In genomic region chr2:30711853-30712498, GRCm38 (mm10) we compare ENCODE assay signal across 9 mouse cellular contexts.
DNase-seq lines count a peak whose midpoint lies in the region; ATAC-seq and TF ChIP-seq lines count a peak whose summit lies in the region.
"Had no signal": no experiment of that assay in that cellular context is flagged by ENCODE, and none has a peak within 500 bp of the region (broad histone marks: within the 10 kb centered on the region; RNA-seq: fewer than 3 reads in every experiment).

No protein-coding gene starts in this region.

- peak overlapping the region; percentile 20 to 56 (median 49) for H3K4me3 ChIP-seq in CH12.LX (replicated peaks in 1 of 3; ENCODE audit: low read depth in 2 of 3, low read length in 2 of 3, poor library complexity in 1 of 3)
- peak overlapping the region; percentile 58 for H3K4me3 ChIP-seq in brown adipose tissue, adult 24 weeks (ENCODE audit: insufficient read depth, low read depth, low read length)
- peak overlapping the region; percentile 31 for H3K4me3 ChIP-seq in forebrain, embryonic 14.5 days (ENCODE audit: low read depth, low read length)
- peak overlapping the region; percentile 55 for H3K4me3 ChIP-seq in lung, embryonic 16.5 days (ENCODE audit: low read length)
- H3K4me3 ChIP-seq: erythroblast, embryonic 14.5 days had no signal

- H3K36me3 ChIP-seq in CH12.LX (replicated peaks in 1 of 2; ENCODE audit: control insufficient read depth in 1 of 2, insufficient read depth in 1 of 2, low read length in 1 of 2): no peaks in the 10 kb centered on the region
- H3K36me3 ChIP-seq in forebrain, embryonic 14.5 days (ENCODE audit: control insufficient read depth, insufficient read depth, low read length): no peaks in the 10 kb centered on the region
- no peaks in the 10 kb centered on the region for H3K36me3 ChIP-seq in lung, embryonic 16.5 days (ENCODE audit: control insufficient read depth, insufficient read depth, low read length)

- ATAC-seq in forebrain, embryonic 14.5 days: peak; percentile 81
- peak; percentile 27 for ATAC-seq in lung, embryonic 16.5 days (ENCODE audit: low read depth)

- dilution Hi-C loops in CH12.LX (cut with MboI; ENCODE audit: extremely low pct_ligation_motif_present, extremely low pct_unique_long_range_greater_than_20kb, low sequenced_read_pairs): no loop called here

- peak overlapping the region; percentile 37 for H3K27ac ChIP-seq in CH12.LX (ENCODE audit: insufficient read depth, low read depth)
- peak overlapping the region; percentile 87 for H3K27ac ChIP-seq in brown adipose tissue, adult 24 weeks (replicated peaks; ENCODE audit: low read depth, low read length)
- peak overlapping the region; percentile 97 for H3K27ac ChIP-seq in forebrain, embryonic 14.5 days (ENCODE audit: low read depth, low read length)
- peak overlapping the region; percentile 91 for H3K27ac ChIP-seq in lung, embryonic 16.5 days (ENCODE audit: low read length)

- TF ChIP-seq CTCF in CH12.LX (conservative IDR thresholded peaks at IDR 0.05 in 1 of 2, IDR thresholded peaks at IDR 0.05 in 1 of 2; ENCODE audit: low read depth in 2 of 2, low read length in 2 of 2): no peak

- peak overlapping the region; percentile 58 for H3K4me2 ChIP-seq in CH12.LX (ENCODE audit: insufficient read depth, low read depth, poor library complexity, severe bottlenecking)
- H3K4me2 ChIP-seq in forebrain, embryonic 14.5 days (ENCODE audit: low read length): peak overlapping the region; percentile 74
- H3K4me2 ChIP-seq in lung, embryonic 16.5 days (ENCODE audit: low read depth, low read length): peak overlapping the region; percentile 86

- no peaks in the 10 kb centered on the region for H3K9me3 ChIP-seq in CH12.LX (replicated peaks; ENCODE audit: low read length)
- no peaks in the 10 kb centered on the region for H3K9me3 ChIP-seq in forebrain, embryonic 14.5 days (replicated peaks; ENCODE audit: control insufficient read depth, low read length)
- H3K9me3 ChIP-seq in lung, embryonic 16.5 days (ENCODE audit: control insufficient read depth, low read length): no peaks in the 10 kb centered on the region

- H3K27me3 ChIP-seq in CH12.LX (replicated peaks): peaks cover 43% of the 10 kb centered on the region
- no peaks in the 10 kb centered on the region for H3K27me3 ChIP-seq in forebrain, embryonic 14.5 days (replicated peaks; ENCODE audit: control insufficient read depth, insufficient read depth, low read length)
- H3K27me3 ChIP-seq in lung, embryonic 16.5 days (ENCODE audit: control insufficient read depth, insufficient read depth, low read depth, low read length): no peaks in the 10 kb centered on the region

- H3K4me1 ChIP-seq in CH12.LX (ENCODE audit: control insufficient read depth in 1 of 2, insufficient read depth in 2 of 2): peaks cover 15 to 32% of the 10 kb centered on the region in 2 experiments
- H3K4me1 ChIP-seq in brown adipose tissue, adult 24 weeks (ENCODE audit: control insufficient read depth, insufficient read depth, insufficient read length, low read length): peaks cover 29% of the 10 kb centered on the region
- peaks cover 64% of the 10 kb centered on the region for H3K4me1 ChIP-seq in forebrain, embryonic 14.5 days (ENCODE audit: control insufficient read depth, insufficient read depth, low read length)
- peaks cover 56% of the 10 kb centered on the region for H3K4me1 ChIP-seq in lung, embryonic 16.5 days (replicated peaks; ENCODE audit: control insufficient read depth, insufficient read depth, low read length)

- in situ Hi-C loops in CH12.LX (cut with MboI; ENCODE audit: low pct_ligation_motif_present, low pct_unique_long_range_greater_than_20kb, low sequenced_read_pairs): loop anchor here (10.0 kb wide), 1 partner anchor 247 kb away; no protein-coding TSS in a partner anchor

- peak; percentile 80 for TF ChIP-seq EP300 in CH12.LX (IDR thresholded peaks at IDR 0.05; ENCODE audit: low read length)

- H3K79me2 ChIP-seq in CH12.LX (replicated peaks; ENCODE audit: control insufficient read depth, extremely low read depth, insufficient read depth, poor library complexity, severe bottlenecking): no peaks in the 10 kb centered on the region

- no peak for TF ChIP-seq POLR2A in CH12.LX (IDR thresholded peaks at IDR 0.05; ENCODE audit: low read depth, low read length)

- WGBS in forebrain, embryonic 14.5 days: 1% methylated on average over 59 of the region's 63 CpGs
- WGBS in lung, embryonic 16.5 days: under 1% methylated on average over 60 of the region's 63 CpGs

- intact Hi-C loops in heart, postnatal 25 days (cut with DNase I): no loop called here

- DNase-seq in CH12.LX (ENCODE audit: extremely low read depth): peak; percentile 88
- DNase-seq in forebrain, embryonic 14.5 days (ENCODE audit: low spot score): peak; percentile 92
- peak; percentile 96 for DNase-seq in heart, postnatal 25 days (ENCODE audit: low spot score)
- DNase-seq in layer of hippocampus, adult 18-20 months (ENCODE audit: low spot score in 2 of 2): peak; percentile 79 to 88
- DNase-seq in ovary, postnatal 36 days (ENCODE audit: low spot score): peak; percentile 91
- peak; percentile 74 for DNase-seq in thymus, postnatal 4 days

- H3K9ac ChIP-seq in CH12.LX (ENCODE audit: insufficient read depth, low read depth): peak overlapping the region; percentile 45
- H3K9ac ChIP-seq in forebrain, embryonic 14.5 days (ENCODE audit: low read length): peak overlapping the region; percentile 78
- H3K9ac ChIP-seq in lung, embryonic 16.5 days (ENCODE audit: low read length): peak overlapping the region; percentile 79

- no peak; the same call in none of the 2 replicates for TF ChIP-seq RAD21 in CH12.LX (IDR thresholded peaks at IDR 0.05; ENCODE audit: low read depth, low read length)

TF ChIP-seq in CH12.LX, 34 proteins besides CTCF, POLR2A, EP300 and RAD21:
- TF ChIP-seq IRF4 (IDR thresholded peaks at IDR 0.05; ENCODE audit: low read depth, low read length): peak; percentile 78
- TF ChIP-seq ELF1 (IDR thresholded peaks at IDR 0.05; ENCODE audit: low read depth, low read length): peak; percentile 59; the same call in 1 of the 2 replicates
- peak; percentile 94; the same call in 1 of the 2 replicates for TF ChIP-seq UBTF (IDR thresholded peaks at IDR 0.05; ENCODE audit: low read depth, low read length)
- TF ChIP-seq MYC (IDR thresholded peaks at IDR 0.05; ENCODE audit: low read depth, low read length): peak; percentile 54; the same call in 1 of the 2 replicates
- TF ChIP-seq KAT2A (IDR thresholded peaks at IDR 0.05; ENCODE audit: insufficient replicate concordance, low read length): 0 out of 2 replicates have a peak, but pooled peaks have one; percentile 56
- no peak for TF ChIP-seq ZNF384 (IDR thresholded peaks at IDR 0.05; ENCODE audit: low read depth, low read length)
- TF ChIP-seq TCF12 (IDR thresholded peaks at IDR 0.05; ENCODE audit: low read depth, low read length): peak; percentile 98
- TF ChIP-seq PAX5 (IDR thresholded peaks at IDR 0.05; ENCODE audit: low read length): no peak
- TF ChIP-seq E2F4 (IDR thresholded peaks at IDR 0.05; ENCODE audit: insufficient replicate concordance, low read depth, low read length): 0 out of 2 replicates have a peak, but pooled peaks have one; percentile 21
- TF ChIP-seq MAFK (IDR thresholded peaks at IDR 0.05; ENCODE audit: insufficient replicate concordance, low read length): 0 out of 2 replicates have a peak, but pooled peaks have one; percentile 18
- TF ChIP-seq ETS1 (conservative IDR thresholded peaks at IDR 0.05; ENCODE audit: low read depth, low read length): peak; percentile 97
- peak; percentile 57; the same call in 1 of the 2 replicates for TF ChIP-seq ZMIZ1 (IDR thresholded peaks at IDR 0.05; ENCODE audit: low read depth, low read length)
- no peak for TF ChIP-seq CHD1 (IDR thresholded peaks at IDR 0.05; ENCODE audit: low read depth, low read length)
- peak; percentile 46; the same call in 1 of the 2 replicates for TF ChIP-seq MAX (IDR thresholded peaks at IDR 0.05; ENCODE audit: low read length)
- peak; percentile 47; the same call in 1 of the 2 replicates for TF ChIP-seq HCFC1 (IDR thresholded peaks at IDR 0.05; ENCODE audit: low read depth, low read length)
- peak; percentile 38; the same call in 1 of the 2 replicates for TF ChIP-seq NRF1 (IDR thresholded peaks at IDR 0.05; ENCODE audit: low read depth, low read length)
- TF ChIP-seq RCOR1 (conservative IDR thresholded peaks at IDR 0.05; ENCODE audit: low read depth, low read length): peak; percentile 52; the same call in 1 of the 2 replicates
- peak; percentile 72 for TF ChIP-seq MEF2A (IDR thresholded peaks at IDR 0.05; ENCODE audit: borderline replicate concordance, low read depth, low read length)
- no peak for TF ChIP-seq USF2 (conservative IDR thresholded peaks at IDR 0.05; ENCODE audit: low read depth, low read length)
- TF ChIP-seq CHD2 (IDR thresholded peaks at IDR 0.05; ENCODE audit: low read length): peak; percentile 52; the same call in 1 of the 2 replicates
- peak; percentile 98 for TF ChIP-seq MAZ (IDR thresholded peaks at IDR 0.05; ENCODE audit: low read depth, low read length)
- no peak for TF ChIP-seq JUND (conservative IDR thresholded peaks at IDR 0.05; ENCODE audit: low read depth, low read length)
- TF ChIP-seq BHLHE40 (IDR thresholded peaks at IDR 0.05; ENCODE audit: low read depth, low read length): peak; percentile 80
- TF ChIP-seq MXI1 (IDR thresholded peaks at IDR 0.05; ENCODE audit: low read depth, low read length): peak; percentile 50; the same call in 1 of the 2 replicates
- peak; percentile 72 for TF ChIP-seq SIN3A (IDR thresholded peaks at IDR 0.05; ENCODE audit: low read length)
TF ChIP-seq in CH12.LX: peak in this region for 20.

Comparison
In these comparisons a context has a peak if more than half of its experiments do, and no peak if none do; other contexts are left out.
1. Peak in every context shown above with its lines: DNase-seq, ATAC-seq, H3K4me3 ChIP-seq and H3K27ac ChIP-seq.
2. H3K27ac ChIP-seq: peak in every context shown above with its lines; median percentile 97 in forebrain, embryonic 14.5 days; 91 in lung, embryonic 16.5 days; 87 in brown adipose tissue, adult 24 weeks; 37 in CH12.LX.